Mouse (Mus musculus): ENCODE measurements around the gene Cldn2.

Gene Cldn2

DNA sequence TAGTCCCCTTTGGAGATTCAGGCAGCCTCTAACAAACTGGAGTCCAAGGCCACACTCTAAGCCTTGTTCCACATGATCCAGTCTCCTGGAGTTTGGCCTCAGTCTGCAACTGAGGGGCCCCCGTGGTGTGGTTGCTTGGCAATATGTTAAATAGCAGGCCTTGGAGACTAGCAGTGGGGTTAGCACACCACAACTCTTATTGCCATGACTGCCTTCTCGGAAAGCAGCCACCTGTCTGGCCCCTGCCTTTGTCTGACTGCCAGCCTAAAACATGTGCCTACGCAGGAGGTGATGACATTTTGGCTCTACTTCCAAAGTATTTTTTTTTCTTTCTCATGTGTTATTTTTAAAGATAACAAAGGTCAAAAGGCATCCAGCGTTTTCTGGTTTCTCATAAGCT lies 7.5 kb downstream of the Cldn2 start:
- DNase-seq (ENCODE audit: low spot score), result peak; percentile 5

DNA sequence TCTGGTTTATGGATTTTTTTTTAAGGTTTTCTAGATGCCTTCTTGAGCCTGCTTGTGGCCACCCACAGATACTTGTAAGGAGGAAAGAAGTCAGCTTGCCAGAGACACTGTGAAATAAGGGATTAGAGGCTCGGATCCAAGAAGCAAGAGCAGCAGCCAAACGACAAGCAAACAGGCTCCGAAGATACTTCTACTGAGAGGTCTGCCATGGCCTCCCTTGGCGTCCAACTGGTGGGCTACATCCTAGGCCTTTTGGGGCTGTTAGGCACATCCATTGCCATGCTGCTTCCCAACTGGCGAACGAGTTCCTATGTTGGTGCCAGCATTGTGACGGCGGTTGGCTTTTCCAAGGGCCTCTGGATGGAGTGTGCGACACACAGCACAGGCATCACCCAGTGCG lies 7.9 kb downstream of the Cldn2 start:
- DNase-seq (ENCODE audit: low spot score), result peak; percentile 10

DNA sequence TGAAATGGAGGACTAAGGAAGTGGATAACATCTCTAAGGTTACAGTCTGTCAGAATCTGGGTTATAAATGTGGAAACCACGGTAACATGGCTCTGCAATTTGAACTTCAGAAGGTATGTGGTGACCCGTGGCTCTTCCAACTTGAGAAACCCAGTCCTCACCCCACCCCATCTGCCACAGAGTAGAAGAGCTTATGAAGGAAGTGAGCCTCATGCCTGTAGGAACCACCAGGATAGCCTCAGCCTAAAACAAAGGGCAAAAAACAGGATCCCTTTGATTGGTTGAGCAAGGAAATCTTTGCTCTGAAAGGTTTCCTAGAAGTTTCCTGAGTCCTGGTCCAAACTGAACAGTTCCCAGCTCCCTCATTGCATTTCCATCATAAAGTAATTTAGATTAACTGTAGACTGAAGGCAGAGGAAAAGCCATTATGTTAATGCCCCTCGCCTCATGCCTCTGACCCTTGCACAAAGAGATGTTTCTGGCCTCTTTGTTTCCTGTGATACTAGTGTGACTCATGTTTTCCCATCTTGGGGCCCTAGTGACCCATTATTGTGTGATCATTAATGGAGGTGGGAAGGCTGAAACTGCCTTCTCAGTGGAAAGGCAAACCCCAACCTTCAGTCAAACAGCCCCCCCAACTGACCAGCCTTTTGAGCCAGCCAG lies 12.1 kb downstream of the Cldn2 start:
- DNase-seq (ENCODE audit: low spot score), result no peak

DNA sequence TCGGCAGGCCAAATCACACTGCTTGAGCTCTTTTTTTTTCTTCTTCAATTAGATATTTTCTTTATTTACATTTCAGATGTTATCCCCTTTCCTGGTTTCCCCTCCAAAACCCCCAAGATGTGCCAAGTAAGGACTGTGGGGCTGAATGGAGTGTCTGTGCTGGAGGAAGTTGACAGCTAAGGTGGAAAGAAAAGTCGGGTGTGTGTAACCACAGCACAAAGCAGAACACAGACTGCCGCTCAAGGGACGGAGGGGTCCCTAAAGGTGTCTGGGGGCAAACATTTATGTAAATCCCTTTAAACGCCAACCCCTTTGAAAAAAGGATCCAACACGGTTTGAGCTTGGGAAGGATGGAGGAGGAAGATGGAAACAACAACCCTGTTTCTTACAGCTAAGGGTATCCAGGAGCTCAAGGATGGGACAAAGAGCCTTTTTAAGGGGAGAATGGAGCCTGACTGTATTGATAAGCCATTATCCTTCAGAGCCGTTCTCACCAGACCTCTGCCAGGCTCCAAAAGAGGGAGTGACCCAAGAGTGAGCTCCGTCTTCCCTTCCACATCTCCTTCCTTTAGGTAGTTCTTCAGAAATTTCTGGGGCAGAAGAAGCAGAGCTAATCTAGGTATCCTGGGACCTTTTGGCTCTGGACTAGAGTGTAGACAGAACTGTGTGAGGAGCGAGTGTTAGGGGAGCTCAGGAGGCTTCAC lies 12.8 kb downstream of the Cldn2 start:
- no peak for DNase-seq (ENCODE audit: low spot score)

DNA sequence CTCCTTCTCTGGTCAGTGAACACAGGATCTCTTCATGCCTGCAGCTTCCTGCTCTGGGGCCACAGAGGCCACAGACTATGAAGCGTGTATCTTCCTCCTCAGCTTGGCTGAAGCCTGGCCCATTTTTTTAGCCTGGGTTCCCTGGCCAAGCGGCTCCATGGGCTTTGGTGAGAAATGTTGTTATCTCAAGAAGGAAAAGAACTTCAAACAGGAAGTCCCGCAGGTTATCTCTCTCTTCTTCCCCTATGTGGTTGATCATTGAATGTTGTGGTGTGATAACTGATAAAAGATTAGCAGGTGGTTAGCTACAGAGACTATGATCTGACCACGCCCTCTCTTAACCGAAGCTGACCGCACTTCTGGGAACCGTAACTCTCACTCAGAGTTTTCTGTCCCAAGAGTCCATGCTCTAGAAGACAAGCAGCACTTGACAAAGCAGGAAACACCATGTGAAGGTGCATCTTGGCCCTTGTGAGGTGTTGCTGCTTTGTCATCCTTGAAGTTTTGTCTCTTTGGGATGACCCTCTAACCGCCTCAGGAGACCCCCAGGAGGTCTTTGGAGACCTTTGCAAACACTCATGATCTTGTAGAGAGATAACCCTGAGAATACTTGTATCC lies 13.5 kb downstream of the Cldn2 start:
- DNase-seq (ENCODE audit: low spot score), result no peak

DNA sequence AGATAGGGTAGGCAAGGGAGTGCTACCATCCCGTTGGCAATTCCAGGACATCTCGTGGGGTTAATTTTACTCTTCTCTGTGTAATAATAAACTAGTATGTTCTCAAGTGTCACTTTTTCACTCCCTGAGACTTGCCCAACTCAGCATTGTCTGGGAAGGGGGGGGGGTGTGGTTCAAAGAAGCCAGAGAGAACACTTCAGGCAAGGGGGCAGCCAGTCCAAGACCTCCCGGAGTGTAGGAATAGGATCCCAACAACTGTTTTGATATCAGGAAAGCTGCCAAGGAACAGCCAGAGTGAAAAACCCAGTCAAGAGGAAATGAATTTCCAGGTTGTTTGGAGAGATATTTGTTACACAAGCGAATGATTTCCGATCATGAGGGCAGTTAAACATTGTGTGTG lies 14.6 kb downstream of the Cldn2 start:
- DNase-seq (ENCODE audit: low spot score), result no peak

DNA sequence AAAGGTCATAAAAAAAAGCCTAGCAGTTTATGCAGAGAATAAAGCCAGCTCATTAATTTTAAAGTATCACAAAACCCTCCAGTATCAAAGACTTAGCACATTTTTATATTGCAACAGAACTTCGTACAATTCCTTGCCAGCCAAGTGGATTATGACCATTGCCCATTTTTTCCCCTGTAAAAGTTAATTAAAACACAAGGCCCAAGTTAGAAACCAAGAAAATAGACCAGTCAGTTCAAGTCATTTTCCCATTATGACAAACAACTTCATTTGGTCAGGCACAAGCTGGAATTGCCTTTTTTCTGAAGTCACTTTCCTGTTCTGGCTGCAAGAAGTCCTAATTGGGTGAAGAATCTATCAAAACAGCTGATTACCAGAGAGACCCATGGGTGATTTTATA lies 24.8 kb downstream of the Cldn2 start:
- no peak for DNase-seq (ENCODE audit: low spot score)

DNA sequence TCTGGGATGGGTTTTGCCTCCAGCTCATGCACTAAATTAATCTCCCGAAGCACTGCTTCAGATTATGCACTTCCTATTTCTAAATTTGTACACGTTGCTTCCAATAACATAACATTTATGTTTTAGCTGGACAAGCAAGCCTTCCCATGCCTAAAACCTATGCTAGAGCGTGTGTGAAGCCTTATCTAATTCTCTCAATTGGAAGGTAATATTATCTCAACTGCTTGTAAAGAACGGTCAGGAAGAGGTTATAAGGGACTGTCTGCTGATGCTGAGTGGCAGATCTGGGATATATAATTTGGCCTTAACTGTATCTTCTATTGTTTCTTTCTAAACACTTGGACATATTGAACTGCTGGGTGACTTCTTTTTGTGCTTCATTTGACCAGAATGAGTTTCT lies 26.3 kb downstream of the Cldn2 start:
- DNase-seq (ENCODE audit: low spot score), result no peak

DNA sequence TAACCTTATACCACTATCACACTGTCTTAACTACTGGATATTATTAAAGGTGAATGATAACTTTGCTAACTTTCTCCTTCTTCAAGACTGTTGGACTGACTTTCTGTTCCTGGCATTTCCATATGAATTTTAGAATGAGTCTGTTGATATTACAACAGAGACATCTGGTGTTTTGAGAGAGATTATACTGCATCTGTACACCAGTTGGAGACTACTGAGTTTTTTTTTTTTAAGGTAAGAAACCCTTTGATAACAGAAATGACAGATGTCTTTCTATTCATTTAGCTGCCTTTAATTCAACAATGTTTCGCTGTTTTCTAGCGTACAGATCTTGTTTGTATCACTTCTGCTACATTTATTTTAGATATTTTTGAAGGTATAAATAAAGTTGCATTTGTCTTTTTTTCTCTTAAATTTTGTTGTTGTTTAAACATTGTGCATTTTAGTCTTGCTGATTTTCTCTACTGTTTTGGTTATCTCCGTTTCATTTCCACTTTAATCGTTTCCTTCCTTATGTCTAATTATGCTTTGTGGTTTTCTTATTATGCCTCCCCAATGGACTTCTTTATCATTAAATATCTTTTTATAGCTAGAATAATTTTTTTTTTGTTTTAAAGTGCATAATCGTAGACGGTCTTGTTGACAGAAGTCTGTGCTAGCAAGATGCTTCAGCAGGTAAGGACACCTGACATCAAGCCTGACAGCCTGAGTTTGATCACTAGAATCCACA lies 27.9 kb downstream of the Cldn2 start:
- DNase-seq (ENCODE audit: low spot score), result no peak

DNA sequence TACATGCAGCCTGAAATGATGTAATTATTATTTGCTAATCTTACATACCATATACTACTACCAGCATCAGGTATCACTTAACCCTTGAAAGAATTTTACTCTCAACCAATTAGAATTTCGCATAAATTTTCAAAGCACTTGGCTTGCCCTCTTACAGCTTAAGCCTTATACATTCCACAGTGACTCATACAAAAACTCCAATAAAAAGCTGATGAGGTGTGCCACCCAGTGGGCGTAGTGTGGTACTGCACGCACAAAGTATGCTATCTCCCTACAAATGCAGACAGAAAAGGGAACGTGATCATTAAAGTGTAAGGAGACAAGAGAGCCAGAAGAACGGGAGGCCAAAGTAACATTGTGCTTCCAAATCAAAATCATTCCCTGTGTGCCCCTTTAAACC lies 31.8 kb downstream of the Cldn2 start:
- peak; percentile 63 for DNase-seq (ENCODE audit: low spot score)

DNA sequence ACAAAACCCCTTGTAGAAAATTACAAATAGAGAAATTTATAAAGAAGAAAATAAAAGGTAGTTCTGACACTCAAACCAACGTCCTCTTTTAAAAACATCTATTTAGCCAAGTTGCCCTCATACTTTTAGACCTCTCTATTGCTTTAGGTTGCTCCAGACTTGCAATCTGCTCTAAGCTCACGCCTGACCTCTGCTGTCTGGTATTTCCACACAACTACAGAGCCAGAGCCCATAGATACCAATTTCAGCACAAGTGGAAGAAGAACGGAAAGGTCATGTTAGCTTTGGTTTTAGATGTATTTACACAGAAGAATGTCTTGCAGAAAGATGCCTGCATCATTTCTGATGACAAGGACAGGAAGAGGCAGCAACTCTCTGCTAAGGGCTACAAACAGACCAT lies 38.4 kb downstream of the Cldn2 start:
- peak; percentile 32 for DNase-seq (ENCODE audit: low spot score)

DNA sequence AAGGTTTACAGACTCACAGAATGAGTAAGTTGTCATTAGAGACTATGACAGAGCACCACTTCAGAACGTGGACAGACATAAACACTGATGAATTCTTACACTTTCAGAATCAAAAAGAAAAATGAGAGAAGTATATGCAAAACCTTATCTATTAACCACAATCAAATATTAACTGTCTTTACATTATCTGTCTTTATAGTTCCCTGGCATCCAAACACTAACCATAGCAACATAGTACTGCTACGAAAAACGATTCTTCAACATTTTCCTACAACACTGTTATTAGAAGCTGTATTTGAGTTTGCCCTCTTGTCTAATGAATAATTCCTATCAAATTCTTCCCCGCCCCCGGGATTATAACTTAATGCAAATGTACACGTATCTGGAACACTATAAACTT lies 40.5 kb downstream of the Cldn2 start:
- no peak for DNase-seq (ENCODE audit: low spot score)

DNA sequence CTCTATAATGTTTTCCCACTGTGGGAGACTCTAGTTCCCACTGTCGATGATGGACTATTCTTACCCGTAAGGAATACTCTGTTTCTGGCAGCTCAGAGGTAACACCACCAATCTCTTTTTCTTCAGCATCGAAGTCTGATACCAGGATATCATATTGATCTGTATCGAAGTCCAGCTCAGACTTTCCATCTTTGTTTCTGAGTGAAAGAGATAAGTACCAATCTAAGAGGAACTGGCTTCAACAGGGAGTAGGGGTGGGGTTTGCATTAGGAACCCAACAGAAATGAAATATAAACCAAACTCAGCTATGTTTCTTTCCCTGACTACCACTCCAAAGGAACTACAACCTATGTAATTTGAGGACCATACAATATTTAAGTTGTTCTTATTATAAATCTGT lies 54.2 kb downstream of the Cldn2 start:
- no peak for DNase-seq (ENCODE audit: low spot score)

DNA sequence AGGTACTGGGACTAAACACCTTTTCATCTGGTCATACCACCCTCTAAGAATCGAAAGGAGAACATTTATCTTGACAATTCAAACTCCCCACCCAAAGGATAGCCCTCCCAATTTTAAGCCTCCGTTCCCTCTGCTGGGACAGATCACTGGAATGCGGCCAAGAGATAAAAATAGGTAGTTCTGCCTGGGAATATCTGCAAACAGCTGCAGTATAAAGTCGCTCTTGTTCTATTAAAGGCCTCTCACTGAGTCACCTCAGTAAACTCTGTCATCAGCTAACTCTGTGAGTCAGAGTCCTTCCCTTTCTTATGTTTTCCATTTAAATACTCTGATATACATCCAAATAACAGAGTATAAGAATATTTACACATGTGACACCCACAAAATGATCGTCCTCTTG lies 58.8 kb downstream of the Cldn2 start:
- DNase-seq (ENCODE audit: low spot score), result no peak
